Mouse (Mus musculus) left cerebral cortex, adult 11 months (tissue): ENCODE measurements around the gene Crb3.

ENCODE experiments used
- DNase-seq: peaks from one replicate; pipeline ENCODE4 v3.0.0; 2022; ENCODE audit warnings: low spot score

Crb3 gene

DNA sequence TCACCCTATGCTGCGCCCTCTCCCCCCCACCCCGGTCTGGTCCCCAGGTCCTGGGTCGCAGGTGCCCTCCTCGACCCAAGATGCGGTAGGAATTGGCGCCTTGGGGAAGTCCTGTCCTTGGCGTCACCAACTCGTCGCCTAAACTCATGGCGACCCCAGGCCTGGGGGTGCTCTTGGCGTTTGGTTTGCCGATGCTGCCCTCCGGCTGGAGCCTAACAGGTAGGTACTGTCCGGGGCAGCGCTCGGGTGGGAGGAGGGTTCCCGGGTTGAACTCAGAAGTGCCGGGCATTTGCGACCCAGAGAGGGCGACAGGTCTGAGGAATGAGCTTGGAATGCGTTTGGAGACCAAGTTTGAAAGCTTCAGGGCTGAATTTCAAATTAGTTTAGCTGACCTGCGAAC lies 3.6 kb downstream of the Crb3 start:
- no peak for DNase-seq

GRCm38 (mm10) chr17:57063031-57063430 lies 4.1 kb downstream of the Crb3 start:
- DNase-seq = no peak

- no peak for DNase-seq
Measured at GRCm38 (mm10) chr17:57066908-57067307, 8.0 kb downstream of the Crb3 start.

- no peak for DNase-seq
Measured at GRCm38 (mm10) chr17:57070272-57070671, 11.4 kb downstream of the Crb3 start.

DNA sequence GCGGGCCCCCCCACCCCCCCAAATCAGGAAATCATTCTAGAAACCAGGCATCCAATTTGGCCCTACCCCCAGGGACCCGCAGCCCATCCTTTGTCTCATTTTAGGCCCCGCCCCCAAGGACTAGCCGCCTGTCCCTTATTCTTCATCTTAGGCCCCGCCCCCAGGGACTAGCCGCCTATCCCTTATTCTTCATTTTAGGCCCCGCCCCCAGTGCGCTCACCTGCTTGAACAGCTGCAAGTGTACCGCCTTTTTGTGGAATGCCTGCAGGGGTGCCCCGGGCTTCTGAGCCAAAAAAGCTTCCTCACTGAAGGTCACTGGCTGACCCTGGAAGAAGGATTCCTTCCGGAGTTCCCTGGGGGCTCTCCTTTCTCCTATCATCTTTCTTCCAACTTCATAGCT lies 11.8 kb downstream of the Crb3 start:
- no peak for DNase-seq

GRCm38 (mm10) chr17:57076916-57077315 lies 18.0 kb downstream of the Crb3 start:
- no peak for DNase-seq

DNA sequence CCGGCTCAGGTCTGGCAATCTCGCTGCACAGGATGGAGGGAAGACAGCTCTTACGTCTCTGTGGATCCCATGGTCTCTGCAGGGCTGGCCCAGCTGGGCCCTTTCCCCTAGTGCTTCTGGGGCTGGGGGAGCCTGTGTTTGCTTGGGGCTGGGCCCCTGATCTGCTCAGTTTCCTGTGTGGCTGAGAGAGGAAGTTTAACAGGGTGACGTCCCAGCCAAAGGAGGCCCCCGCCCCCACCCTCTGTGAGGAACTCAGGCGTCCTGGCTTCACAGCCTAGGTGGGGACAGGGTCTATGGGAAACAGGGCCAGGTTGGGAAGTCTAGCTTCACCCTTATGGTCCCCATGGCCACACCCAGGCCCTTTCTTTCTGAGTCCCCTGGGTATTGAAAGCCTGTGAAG lies 19.4 kb downstream of the Crb3 start, which contains the start of gene Dennd1c:
Gene Dennd1c, minus strand, starts transcription at position 179 of the 400 bp plus-strand sequence.
- no peak for DNase-seq

GRCm38 (mm10) chr17:57079919-57080318 lies 21.0 kb downstream of the Crb3 start:
- DNase-seq = no peak

DNA sequence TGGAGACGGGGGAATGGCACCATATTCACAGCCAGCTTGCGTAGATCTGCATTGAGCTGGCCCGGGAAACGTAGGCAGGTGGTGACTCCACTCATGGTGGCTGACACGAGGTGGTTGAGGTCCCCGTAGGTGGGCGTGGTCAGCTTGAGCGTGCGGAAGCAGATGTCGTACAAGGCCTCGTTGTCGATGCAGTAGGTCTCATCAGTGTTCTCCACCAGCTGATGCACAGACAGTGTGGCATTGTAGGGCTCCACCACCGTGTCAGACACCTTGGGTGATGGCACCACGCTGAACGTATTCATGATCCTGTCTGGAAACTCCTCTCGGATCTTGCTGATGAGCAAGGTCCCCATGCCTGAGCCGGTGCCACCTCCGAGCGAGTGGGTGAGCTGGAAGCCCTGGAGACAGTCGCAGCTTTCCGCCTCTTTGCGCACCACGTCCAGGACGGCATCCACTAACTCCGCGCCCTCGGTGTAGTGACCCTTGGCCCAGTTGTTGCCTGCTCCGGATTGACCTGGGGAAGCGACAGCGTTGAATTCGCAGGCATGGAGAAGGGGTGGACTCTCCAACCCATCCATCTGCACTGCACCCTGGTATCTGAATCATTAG lies 22.4 kb downstream of the Crb3 start:
- no peak for DNase-seq

DNA sequence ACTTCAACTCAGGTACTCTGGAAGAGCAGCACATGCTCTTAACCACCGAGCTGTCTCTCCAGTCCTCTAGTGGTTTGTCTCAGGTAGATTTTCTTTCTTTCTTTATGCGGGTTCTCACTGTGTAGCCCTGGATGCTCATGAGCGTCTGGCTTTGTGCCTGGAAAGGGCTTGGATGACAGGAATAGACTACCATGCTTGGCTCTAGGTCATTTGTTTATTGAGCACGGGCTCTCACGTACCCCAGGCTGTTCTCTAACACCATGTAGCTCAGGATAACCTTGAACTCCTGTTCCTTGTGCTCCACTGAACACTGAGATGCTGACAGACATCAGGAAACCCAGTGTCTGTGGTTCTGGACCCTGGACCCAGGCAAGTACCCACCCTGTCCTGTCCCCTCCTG lies 23.6 kb downstream of the Crb3 start:
- DNase-seq = no peak

DNA sequence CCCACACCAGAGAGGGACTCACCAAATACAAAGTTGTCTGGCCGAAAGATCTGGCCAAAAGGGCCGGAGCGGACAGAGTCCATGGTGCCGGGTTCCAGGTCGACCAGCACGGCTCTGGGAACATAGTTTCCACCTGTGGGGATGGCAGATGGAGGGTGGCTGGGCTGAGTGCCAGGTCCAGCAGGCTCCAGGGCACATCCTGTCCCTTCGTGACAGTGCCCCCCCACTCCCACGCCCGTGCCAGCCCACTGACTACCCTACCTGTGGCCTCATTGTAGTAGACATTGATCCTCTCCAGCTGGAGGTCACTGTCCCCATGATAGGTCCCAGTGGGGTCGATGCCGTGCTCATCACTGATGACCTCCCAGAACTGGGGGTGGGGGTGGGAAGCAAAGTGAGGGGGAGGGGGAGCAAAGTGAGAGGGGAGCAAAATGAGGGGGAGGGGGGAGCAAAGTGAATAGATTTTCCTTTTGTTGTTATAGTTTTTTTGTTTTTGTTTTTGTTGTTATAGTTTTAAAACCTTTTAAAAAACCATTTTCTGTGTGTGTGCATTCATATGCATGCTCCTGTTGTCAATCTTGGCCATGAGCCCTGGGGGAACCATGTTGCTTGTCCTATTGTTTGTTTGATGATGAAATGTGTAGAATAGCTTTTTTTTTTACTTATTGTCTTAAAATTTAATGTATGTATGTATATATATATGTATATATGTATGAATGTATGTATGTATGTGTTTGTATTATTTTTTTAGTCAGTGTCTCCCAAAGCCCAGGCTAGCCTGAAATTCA lies 27.3 kb downstream of the Crb3 start:
- no peak for DNase-seq

- DNase-seq = peak; percentile 77
Measured at GRCm38 (mm10) chr17:57087049-57087832, 28.3 kb downstream of the Crb3 start, which contains the start of gene Tubb4a. Gene Tubb4a, minus strand, starts transcription at chr17:57087782.

GRCm38 (mm10) chr17:57094222-57094621 lies 35.3 kb downstream of the Crb3 start:
- no peak for DNase-seq

GRCm38 (mm10) chr17:57095855-57096622 lies 37.1 kb downstream of the Crb3 start:
- DNase-seq = no peak

DNA sequence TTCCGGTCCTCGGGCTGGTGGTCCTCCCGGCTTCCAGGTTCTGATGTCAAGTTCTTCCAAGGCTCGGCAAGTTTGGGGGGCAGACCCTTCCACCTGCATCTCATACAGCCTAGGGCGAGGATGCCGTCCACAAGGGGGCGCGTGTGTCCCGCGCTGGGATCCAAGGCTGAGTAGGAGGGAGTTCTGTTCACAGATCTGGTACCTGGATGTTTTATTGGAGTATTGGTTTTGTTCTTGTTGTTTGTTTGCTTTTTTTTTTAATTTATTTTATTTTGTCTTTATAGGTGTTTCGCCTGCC lies 37.7 kb downstream of the Crb3 start:
- peak; percentile 70 for DNase-seq

GRCm38 (mm10) chr17:57098321-57098720 lies 39.4 kb downstream of the Crb3 start:
- no peak for DNase-seq

- DNase-seq = no peak
Measured at GRCm38 (mm10) chr17:57099629-57100325, 40.9 kb downstream of the Crb3 start.

DNA sequence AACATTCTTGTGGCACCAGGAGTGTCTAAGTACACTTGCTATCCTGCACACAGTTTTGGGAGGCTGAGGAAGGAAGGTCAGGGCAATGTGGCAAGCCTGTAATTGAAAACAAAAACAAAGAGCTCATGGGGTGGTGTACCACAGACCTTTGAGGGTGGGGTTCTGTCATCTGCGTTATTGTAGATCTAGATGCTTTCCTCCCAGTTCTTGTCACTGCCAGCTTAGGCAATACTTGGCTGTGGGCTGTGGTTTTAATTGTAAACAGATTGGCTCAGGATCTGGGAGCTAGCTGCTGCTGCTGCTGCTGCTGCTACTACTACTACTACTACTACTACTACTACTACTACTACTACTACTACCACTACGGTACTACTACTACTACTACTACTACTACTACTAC lies 43.4 kb downstream of the Crb3 start:
- DNase-seq = no peak

GRCm38 (mm10) chr17:57104496-57104895 lies 45.6 kb downstream of the Crb3 start:
- no peak for DNase-seq

GRCm38 (mm10) chr17:57105181-57106034 lies 46.5 kb downstream of the Crb3 start, which contains the start of gene Tnfsf9:
Gene Tnfsf9, plus strand, starts transcription at chr17:57105325.
- no peak for DNase-seq

DNA sequence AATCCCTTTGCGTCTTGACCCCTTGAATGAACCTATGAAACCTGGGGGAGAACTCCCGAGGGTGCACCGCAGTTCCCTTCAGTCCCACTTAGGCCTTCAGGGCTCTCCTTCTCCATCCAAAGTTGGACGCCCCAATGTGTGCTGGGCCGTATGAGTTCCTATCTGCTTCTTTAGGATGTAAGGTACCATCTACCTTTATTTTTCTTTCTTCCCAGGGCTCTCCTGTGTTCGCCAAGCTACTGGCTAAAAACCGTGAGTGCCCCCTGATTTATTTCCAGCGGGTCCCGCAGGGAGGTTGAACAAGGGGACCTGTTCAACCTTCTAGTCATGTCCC lies 47.1 kb downstream of the Crb3 start:
- DNase-seq = no peak
